Mouse (Mus musculus) lung, postnatal 0 days (tissue): ENCODE measurements around the gene Slc9a6. TPM values are rescaled to one million over a fixed set of nuclear protein-coding genes. Genes with fewer than 3 reads are reported as not detected.

Experiments used
- ATAC-seq: fragments of 200-750 bp; cut with Nextera tagmentation; 2 replicates; pipeline ENCODE4 v1.8.0; 2017; ENCODE audit warnings: moderate library complexity
- DNase-seq: peaks from one replicate; pipeline ENCODE4 v3.0.0-alpha.2; 2016; ENCODE audit warnings: low spot score
- H3K27ac ChIP-seq: fragments of 300-500 bp; sonication (generic); 2 replicates; pipeline ENCODE4 v1.5.1; 2014; ENCODE audit warnings: antibody characterized with exemption, mild to moderate bottlenecking, low read length, mixed read lengths
- H3K27me3 ChIP-seq: fragments of 300-500 bp; sonication (generic); replicated peaks from 2 replicates; pipeline ENCODE4 v1.6.1; 2014; ENCODE audit warnings: low read length, mixed read lengths; ENCODE audit not compliant: insufficient read depth
- H3K36me3 ChIP-seq: fragments of 300-500 bp; sonication (generic); 2 replicates; pipeline ENCODE4 v1.6.1; 2014; ENCODE audit warnings: low read length, mixed read lengths; ENCODE audit not compliant: insufficient read depth
- H3K4me1 ChIP-seq: fragments of 300-500 bp; sonication (generic); 2 replicates; pipeline ENCODE4 v1.6.1; 2014; ENCODE audit warnings: antibody characterized with exemption, low read depth, low read length, mixed read lengths; ENCODE audit not compliant: insufficient read depth
- H3K4me2 ChIP-seq: fragments of 300-500 bp; sonication (generic); replicated peaks from 2 replicates; pipeline ENCODE4 v1.6.1; 2014; ENCODE audit warnings: low read depth, mild to moderate bottlenecking, low read length, moderate library complexity, mixed read lengths
- H3K4me3 ChIP-seq: fragments of 300-500 bp; sonication (generic); 2 replicates; pipeline ENCODE4 v1.5.1; 2014; ENCODE audit warnings: low read depth, low read length
- H3K9ac ChIP-seq: fragments of 300-500 bp; sonication (generic); replicated peaks from 2 replicates; pipeline ENCODE4 v1.6.1; 2014; ENCODE audit warnings: low read depth, mild to moderate bottlenecking
- H3K9me3 ChIP-seq: fragments of 300-500 bp; sonication (generic); 2 replicates; pipeline ENCODE4 v1.6.1; 2016; ENCODE audit warnings: low read length, mixed read lengths
- CTCF ChIP-seq: IDR thresholded peaks from 2 replicates; pipeline ENCODE4 v1.5.1; 2016; ENCODE audit warnings: antibody characterized with exemption, mild to moderate bottlenecking
- EP300 ChIP-seq: IDR thresholded peaks from 2 replicates; pipeline ENCODE4 v1.6.1; 2016; ENCODE audit warnings: antibody characterized with exemption, mild to moderate bottlenecking, control low read depth
- WGBS: fragments of 180-500 bp; shearing (Covaris S2); extraction: QIAGEN DNeasy Blood & Tissue Kit; methylation state at CpG from one replicate; pipeline ENCODE4 v1.1.7; 2014; 5-methylcytosine and 5-hydroxymethylcytosine counted together
- polyA plus RNA-seq: library from polyadenylated mRNA; unstranded; fragments of >200 nt; fragmentation: Nextera tagmentation; extraction: Ambion mirVana; gene quantifications from 2 replicates; pipeline ENCODE4 v1.2.1, GENCODE M21; 2015

Gene Slc9a6
- polyA plus RNA-seq, 1 experiment from 2014 or later, result 16.1 TPM

DNA sequence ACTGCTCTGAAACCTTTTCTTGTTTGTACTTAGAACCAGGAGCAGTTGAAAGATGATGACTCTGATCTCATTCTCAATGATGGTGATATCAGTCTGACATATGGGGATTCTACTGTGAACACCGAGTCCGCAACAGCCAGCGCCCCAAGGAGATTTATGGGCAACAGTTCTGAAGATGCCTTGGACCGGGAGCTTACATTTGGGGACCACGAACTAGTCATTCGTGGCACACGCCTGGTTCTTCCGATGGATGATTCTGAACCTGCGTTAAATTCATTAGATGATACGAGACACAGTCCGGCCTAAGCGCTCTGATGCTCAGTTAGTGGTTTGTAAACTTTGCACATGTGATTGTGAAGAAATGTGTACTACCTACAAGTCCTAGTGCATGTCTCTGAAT is 51.6 kb downstream of the Slc9a6 start:
- no peak overlapping the region for H3K4me2 ChIP-seq
- TF ChIP-seq EP300 (no peak), CTCF (no peak)
- no peak for DNase-seq
- no peak overlapping the region for H3K27ac ChIP-seq
- ATAC-seq, result no peak
- no peaks in the 10 kb centered on the region for H3K9me3 ChIP-seq
- no peaks in the 10 kb centered on the region for H3K4me1 ChIP-seq
- H3K36me3 ChIP-seq, result no peaks in the 10 kb centered on the region
- no peak overlapping the region for H3K9ac ChIP-seq
- WGBS, result 92% methylated on average over 12 of the region's 12 CpGs
- H3K27me3 ChIP-seq, result no peaks in the 10 kb centered on the region
- H3K4me3 ChIP-seq, result no peak overlapping the region

DNA sequence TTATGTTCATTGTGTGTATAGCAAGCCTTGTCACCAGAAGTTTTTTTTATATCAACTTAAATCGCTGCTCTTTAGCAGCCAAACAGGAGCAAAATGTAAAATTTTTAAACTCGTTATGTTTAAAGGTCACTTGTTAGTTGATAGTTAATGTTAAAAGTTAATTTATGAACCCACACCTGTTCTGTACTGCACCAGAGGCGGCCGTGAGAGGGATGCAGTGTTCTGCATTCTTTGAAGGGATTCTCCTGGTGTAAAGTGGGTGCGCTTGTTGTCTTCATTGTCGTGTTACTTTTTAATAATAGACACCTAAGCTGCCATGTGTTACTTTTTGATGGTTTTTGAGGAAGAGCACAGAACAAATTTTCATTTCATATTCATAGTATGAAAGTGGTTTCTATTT is 52.8 kb downstream of the Slc9a6 start:
- no peak for ATAC-seq
- H3K9me3 ChIP-seq, result no peaks in the 10 kb centered on the region

GRCm38 (mm10) chrX:56663377-56663776 is 53.8 kb downstream of the Slc9a6 start:
- TF ChIP-seq CTCF (no peak), EP300 (no peak)

More for the DNA sequence above, 52.8 kb downstream of the Slc9a6 start:
- H3K4me2 ChIP-seq, result no peak overlapping the region
- no peak for TF ChIP-seq CTCF
- TF ChIP-seq EP300, result no peak
- DNase-seq, result no peak
- H3K4me1 ChIP-seq, result no peaks in the 10 kb centered on the region
- H3K36me3 ChIP-seq, result no peaks in the 10 kb centered on the region
- WGBS, result 91% methylated on average over 6 of the region's 6 CpGs
- H3K27ac ChIP-seq, result no peak overlapping the region
- H3K9ac ChIP-seq, result no peak overlapping the region
- H3K27me3 ChIP-seq, result no peaks in the 10 kb centered on the region
- no peak overlapping the region for H3K4me3 ChIP-seq

GRCm38 (mm10) chrX:56665226-56665973 is 55.8 kb downstream of the Slc9a6 start:
- DNase-seq, result no peak
- H3K4me1 ChIP-seq, result no peaks in the 10 kb centered on the region
- H3K9me3 ChIP-seq, result no peaks in the 10 kb centered on the region
- no peak overlapping the region for H3K9ac ChIP-seq
- no peak overlapping the region for H3K4me2 ChIP-seq
- H3K27ac ChIP-seq, result peak overlapping the region; percentile 43; the same call in 1 of the 2 replicates
- H3K4me3 ChIP-seq, result no peak overlapping the region
- ATAC-seq, result peak; percentile 55
- TF ChIP-seq CTCF (no peak), EP300 (no peak)
- WGBS, result 71% methylated on average over 8 of the region's 8 CpGs
- H3K36me3 ChIP-seq, result no peaks in the 10 kb centered on the region
- H3K27me3 ChIP-seq, result no peaks in the 10 kb centered on the region

More at GRCm38 (mm10) chrX:56663377-56663776, 53.8 kb downstream of the Slc9a6 start:
- 58% methylated on average over 4 of the region's 4 CpGs for WGBS
- Histone ChIP-seq H3K4me2 (no peak overlapping the region), H3K4me1 (no peaks in the 10 kb centered on the region), H3K27me3 (no peaks in the 10 kb centered on the region), H3K4me3 (no peak overlapping the region), H3K36me3 (no peaks in the 10 kb centered on the region), H3K27ac (no peak overlapping the region), H3K9me3 (no peaks in the 10 kb centered on the region), H3K9ac (no peak overlapping the region)
- DNase-seq (no peak), ATAC-seq (no peak)

DNA sequence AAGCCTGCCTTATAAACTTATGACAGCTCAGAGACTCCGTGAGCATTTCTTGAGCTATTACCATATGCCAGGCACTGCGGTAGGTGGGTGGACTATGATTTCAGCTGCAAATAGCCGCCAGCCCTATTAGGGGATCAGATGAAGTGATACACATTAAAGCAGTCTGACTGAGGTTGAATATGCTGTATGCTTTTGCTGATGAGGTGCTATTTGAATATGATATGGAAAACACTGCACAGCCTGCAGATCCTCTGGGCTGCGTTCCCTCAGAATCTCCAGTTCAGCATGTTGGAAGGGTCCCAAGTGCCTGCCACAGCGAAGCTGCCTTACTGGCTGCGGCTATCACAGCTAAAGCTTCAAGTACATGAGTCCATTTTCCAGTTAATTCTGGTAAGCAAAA is 57.7 kb downstream of the Slc9a6 start:
- Histone ChIP-seq H3K4me3 (no peak overlapping the region), H3K4me2 (no peak overlapping the region), H3K9ac (no peak overlapping the region), H3K9me3 (no peaks in the 10 kb centered on the region), H3K27me3 (no peaks in the 10 kb centered on the region), H3K4me1 (no peaks in the 10 kb centered on the region), H3K36me3 (no peaks in the 10 kb centered on the region), H3K27ac (0 out of 2 replicates have a peak overlapping the region, but pooled peaks have one; percentile 51)
- DNase-seq (peak; percentile 78), ATAC-seq (peak; percentile 71)
- WGBS, result 54% methylated on average over 6 of the region's 6 CpGs
- TF ChIP-seq EP300 (peak; percentile 53), CTCF (no peak)

- no peaks in the 10 kb centered on the region for H3K27me3 ChIP-seq
- ATAC-seq, result no peak
- H3K9me3 ChIP-seq, result no peaks in the 10 kb centered on the region
- no peak overlapping the region for H3K4me3 ChIP-seq
- no peak overlapping the region for H3K9ac ChIP-seq
- no peak for DNase-seq
- no peak overlapping the region for H3K4me2 ChIP-seq
- TF ChIP-seq CTCF (no peak), EP300 (peak; percentile 21; the same call in 1 of the 2 replicates)
- H3K4me1 ChIP-seq, result no peaks in the 10 kb centered on the region
- H3K36me3 ChIP-seq, result no peaks in the 10 kb centered on the region
- 59% methylated on average over 5 of the region's 5 CpGs for WGBS
- peak overlapping the region; percentile 51 for H3K27ac ChIP-seq
Measured at GRCm38 (mm10) chrX:56668051-56668450, 58.5 kb downstream of the Slc9a6 start.
